Mouse (Mus musculus): Measurements from ENCODE around the gene Gtf3c4. TPM values are rescaled to one million over a fixed set of nuclear protein-coding genes. Genes with fewer than 3 reads are reported as not detected.

The Gtf3c4 gene
- 10 to 100 TPM in 1 of 2 experiments, 1 to 10 TPM in 1; 2.2 to 10.8 TPM for polyA plus RNA-seq (2012; fragmentation: generic; extraction: Trizol)

DNA sequence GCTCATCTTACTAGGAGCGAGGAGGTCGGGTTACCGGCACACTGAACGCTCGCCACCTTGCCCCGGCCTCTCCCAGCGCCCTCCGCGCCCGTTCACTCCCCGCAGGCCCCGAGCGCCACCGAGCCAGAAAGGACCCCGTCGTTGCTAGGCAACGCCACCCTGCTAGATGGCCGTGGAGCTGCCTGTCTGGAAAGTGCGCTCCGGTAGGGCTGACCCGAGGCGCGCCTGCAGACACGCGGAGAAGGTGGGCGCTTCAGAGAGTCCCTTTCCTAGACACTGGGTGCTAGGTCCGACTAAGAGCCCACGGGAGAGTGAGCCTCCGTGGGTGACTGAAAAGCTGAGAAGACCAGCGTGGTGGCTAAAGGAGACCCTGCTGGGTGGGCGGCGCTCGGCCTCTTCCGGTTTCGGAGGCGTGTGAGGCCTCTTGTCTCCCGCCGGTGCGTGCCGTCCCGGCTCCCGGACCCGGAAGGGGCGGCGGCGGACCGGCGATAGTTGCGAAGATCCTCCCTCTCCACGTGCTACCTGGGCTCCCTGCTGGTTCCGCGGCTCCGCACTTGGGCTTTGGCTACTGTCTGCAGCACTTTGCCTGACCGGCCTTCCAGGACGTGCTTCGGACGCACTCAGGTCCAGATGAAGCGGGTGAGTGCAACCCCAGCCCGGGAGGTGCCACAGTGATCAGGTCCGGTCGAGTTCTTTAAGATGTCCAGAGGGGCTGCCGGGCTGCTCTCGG lies at the start of gene Gtf3c4, which contains the start of gene Ddx31:
Gene Gtf3c4, minus strand, starts transcription at position 139 of the 730 bp plus-strand sequence.
Gene Ddx31, plus strand, starts transcription at position 185 of the 730 bp plus-strand sequence.

Other genes with a start within 250 kb of the Gtf3c4 start
- not detected for gene Gfi1b, start 218.4 kb downstream of the Gtf3c4 start, polyA plus RNA-seq (2012; fragmentation: generic; extraction: Trizol)
- 1 to 10 TPM; 1.9 to 7.6 TPM for gene Tsc1, start 199.1 kb downstream of the Gtf3c4 start, polyA plus RNA-seq (2012; fragmentation: generic; extraction: Trizol)
- 1 to 10 TPM; 1.7 to 2.2 TPM for gene Spaca9, start 140.6 kb downstream of the Gtf3c4 start, polyA plus RNA-seq (2012; fragmentation: generic; extraction: Trizol)
- gene Ak8, start 140.2 kb downstream of the Gtf3c4 start, polyA plus RNA-seq (2012; fragmentation: generic; extraction: Trizol), result under 1 TPM; 0.06 to 0.61 TPM
- 1 to 10 TPM; 2.5 to 3.8 TPM for gene Ddx31, start within 50 bp of the Gtf3c4 start, polyA plus RNA-seq (2012; fragmentation: generic; extraction: Trizol)
- under 1 TPM; 0.02 TPM for gene Barhl1, start 76.3 kb upstream of the Gtf3c4 start, polyA plus RNA-seq (2012; fragmentation: generic; extraction: Trizol)
- gene Cfap77, start 214.7 kb upstream of the Gtf3c4 start, polyA plus RNA-seq (2012; fragmentation: generic; extraction: Trizol), result under 1 TPM; 0.13 to 0.40 TPM
- gene Ttf1, start 219.9 kb upstream of the Gtf3c4 start, polyA plus RNA-seq (2012; fragmentation: generic; extraction: Trizol), result 1 to 10 TPM in 1 of 2 experiments, under 1 TPM in 1; 0.47 to 5.6 TPM

Data from C3H10T1/2 (cell line).